Mouse (Mus musculus) heart, postnatal 25 days (tissue): ENCODE data around the gene Ctf1. TPM values are rescaled to one million over a fixed set of nuclear protein-coding genes. Genes with fewer than 3 reads are reported as not detected.
"Not testable (repeated sequence)": the region's sequence is repeated elsewhere in the genome, so short reads cannot be mapped to it uniquely, and the experiment has no call there.

Experiments
- DNase-seq: peaks from one replicate; pipeline ENCODE4 v3.0.0; 2022; ENCODE audit warnings: low spot score
- intact Hi-C: fragments of 180-260 bp; cut with DNase I; formaldehyde crosslinking; loops from one replicate; pipeline ENCODE4 v1.15.1; 2025
- total RNA-seq, 2 experiments: library from RNA; stranded (reverse); gene quantifications; 2 replicates each; pipeline ENCODE4 v1.2.3; 2021

Gene Ctf1
- total RNA-seq, 2 experiments from 2014 or later: 7.1 to 9.3 TPM

DNA sequence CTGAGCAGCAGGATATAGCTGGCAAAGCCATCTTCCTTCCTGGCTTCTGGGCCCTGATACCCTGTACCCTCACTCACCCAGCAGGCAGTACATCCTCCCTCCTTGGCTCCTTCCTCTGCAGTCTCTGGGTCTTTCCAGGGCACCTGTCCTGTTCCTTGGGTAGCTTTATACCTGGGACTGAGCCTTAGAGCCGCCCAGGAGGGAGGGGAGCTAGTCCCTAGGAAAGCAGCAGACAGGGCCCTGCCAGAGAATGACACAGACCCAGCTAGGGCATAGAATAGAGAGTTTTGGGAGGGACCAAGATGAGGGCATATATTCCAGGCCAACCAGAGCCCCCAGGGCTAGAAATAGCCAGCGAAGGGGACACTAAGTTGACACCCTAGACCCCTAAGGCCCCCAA is 13.0 kb downstream of the Ctf1 start:
- DNase-seq: no peak
- intact Hi-C loops: no loop called here

GRCm38 (mm10) chr7:127725924-127726323 is 13.4 kb downstream of the Ctf1 start:
- DNase-seq: no peak
- intact Hi-C loops: no loop called here

DNA sequence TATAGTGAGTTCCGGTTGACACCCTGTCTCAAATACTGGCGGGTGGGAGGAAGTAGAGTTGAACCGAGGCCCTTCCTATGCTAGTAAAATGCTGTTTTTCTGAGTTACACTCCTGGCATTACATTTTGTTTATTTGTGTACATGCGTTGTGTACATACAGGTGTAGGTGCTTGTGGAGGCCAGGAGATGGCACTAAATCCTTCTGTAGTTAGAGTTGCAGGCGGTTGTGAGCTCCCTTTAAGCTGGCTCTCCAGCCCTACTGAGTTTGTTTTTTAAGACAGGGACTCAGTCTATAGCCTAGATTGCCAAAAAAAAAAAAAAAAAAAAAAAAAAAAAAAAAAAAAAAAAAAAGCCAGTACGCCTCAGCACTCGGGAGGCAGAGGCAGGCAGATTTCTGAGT is 15.4 kb downstream of the Ctf1 start:
- DNase-seq: no peak
- intact Hi-C loops: no loop called here

DNA sequence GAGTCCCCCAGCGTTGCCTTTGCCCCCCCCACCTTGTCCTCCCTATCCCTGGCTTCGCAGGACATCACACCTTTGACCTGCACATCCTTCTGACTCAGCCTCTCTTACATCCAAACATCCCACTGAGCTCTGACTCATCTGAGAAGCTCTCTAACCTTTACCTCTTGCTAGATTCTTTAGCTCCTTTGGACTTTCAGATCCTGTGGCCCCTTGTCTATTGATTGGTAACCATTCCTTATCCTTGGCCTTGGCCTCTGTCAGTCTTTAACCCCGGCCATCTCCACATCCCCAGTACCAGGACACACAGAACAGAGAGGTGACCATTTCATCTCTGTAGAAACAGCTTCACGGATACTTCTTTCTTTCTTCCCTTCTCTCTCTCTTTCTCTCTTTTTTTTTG is 17.6 kb downstream of the Ctf1 start:
- DNase-seq: no peak
- intact Hi-C loops: no loop called here

GRCm38 (mm10) chr7:127732066-127732465 is 19.5 kb downstream of the Ctf1 start, which contains the start of gene Ctf2:
Gene Ctf2, minus strand, starts transcription at chr7:127732166.
- DNase-seq, intact Hi-C loops: not testable (repeated sequence)

- peak; percentile 38 for DNase-seq
Measured at GRCm38 (mm10) chr7:127744366-127745045, 32.0 kb downstream of the Ctf1 start, which contains the start of gene Fbxl19. Gene Fbxl19, plus strand, starts transcription at chr7:127744543.

DNA sequence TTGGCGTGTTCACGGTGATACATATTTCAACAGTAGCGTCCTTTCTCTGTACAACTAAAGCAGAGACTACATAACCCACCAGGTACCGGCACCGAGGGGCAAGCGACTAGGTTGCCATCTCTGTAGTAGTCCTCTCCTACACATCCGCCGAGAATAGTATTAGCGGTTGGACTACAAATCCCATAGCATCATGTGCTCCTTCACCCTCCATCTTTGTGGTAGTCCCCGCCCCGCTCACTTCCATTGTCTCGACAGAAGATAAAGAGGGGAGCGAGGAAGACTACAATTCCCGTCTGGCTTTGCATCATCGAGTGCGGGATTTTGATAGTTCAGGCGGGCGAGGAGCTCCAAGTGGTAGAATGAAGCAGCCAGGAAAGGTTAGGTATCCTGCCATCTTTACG is 32.7 kb downstream of the Ctf1 start:
- intact Hi-C loops: loop anchor here (5.0 kb wide), 1 partner anchor 33 kb away; the partner anchor contains the start of gene Ctf1
- peak; percentile 86 for DNase-seq

More at GRCm38 (mm10) chr7:127744366-127745045, 32.0 kb downstream of the Ctf1 start, which contains the start of gene Fbxl19:
- intact Hi-C loops: loop anchor here (5.0 kb wide), 2 partner anchors 32 to 67 kb away; partner anchors contain the start of gene Ctf1

GRCm38 (mm10) chr7:127745652-127746493 is 33.3 kb downstream of the Ctf1 start:
- intact Hi-C loops: loop anchor here (5.0 kb wide), 1 partner anchor 34 kb away; the partner anchor contains the start of gene Ctf1
- peak; percentile 97 for DNase-seq

DNA sequence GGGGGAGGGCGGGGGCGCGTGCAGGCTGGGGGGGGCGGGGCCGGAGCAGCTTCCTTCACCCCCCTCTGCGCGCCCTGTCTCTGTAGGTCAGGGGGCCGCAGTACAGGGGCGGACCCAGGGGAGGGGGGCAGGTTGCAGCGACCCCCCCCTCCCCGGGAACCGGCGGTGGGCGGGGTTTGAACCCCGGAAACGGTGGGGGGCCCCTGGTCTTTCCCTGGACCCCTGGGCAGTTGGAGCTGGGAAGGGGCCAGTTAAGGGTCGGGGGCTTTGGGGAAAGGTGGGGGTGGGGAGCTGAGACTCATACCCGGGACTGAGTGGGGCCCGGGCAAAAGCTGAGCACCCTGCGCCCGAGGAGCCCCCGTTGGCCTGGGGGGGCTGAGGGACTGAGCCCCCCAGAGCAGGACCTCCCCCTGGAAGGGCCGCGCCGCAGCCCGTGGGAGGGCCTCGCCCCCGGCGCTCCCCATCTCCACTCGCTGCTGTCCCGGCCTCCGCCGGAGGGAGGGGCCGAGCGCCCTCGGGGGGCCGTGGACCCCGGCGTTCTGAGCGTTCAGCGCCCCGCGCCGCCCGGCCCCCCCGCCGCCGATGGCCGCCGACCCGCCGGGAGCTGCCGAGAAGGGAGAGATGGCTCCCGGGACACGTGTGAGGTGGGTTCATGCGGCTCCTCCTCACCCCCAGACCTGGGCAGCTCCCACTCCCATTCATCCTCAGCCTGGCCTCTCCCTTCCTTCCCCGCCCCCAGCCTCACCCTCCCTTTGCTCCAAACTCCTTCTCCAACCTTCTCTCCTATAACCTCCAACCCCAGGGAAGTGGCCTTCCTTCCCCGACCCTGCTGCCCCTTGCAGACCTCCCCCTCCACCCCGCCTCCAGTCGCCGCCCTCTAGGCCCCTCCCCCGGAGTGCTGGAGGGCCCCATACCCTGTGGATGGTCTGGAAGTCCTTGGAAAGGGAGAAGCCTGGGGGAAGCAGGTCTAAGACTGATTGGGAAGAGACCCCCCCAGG is 34.3 kb downstream of the Ctf1 start:
- intact Hi-C loops: loop anchor here (5.0 kb wide), 1 partner anchor 34 kb away; the partner anchor contains the start of gene Ctf1
- DNase-seq: no peak

- intact Hi-C loops: loop anchor here (5.0 kb wide), 1 partner anchor 35 kb away; the partner anchor contains the start of gene Ctf1
- DNase-seq: no peak
Measured at GRCm38 (mm10) chr7:127747559-127748234, 35.2 kb downstream of the Ctf1 start.

DNA sequence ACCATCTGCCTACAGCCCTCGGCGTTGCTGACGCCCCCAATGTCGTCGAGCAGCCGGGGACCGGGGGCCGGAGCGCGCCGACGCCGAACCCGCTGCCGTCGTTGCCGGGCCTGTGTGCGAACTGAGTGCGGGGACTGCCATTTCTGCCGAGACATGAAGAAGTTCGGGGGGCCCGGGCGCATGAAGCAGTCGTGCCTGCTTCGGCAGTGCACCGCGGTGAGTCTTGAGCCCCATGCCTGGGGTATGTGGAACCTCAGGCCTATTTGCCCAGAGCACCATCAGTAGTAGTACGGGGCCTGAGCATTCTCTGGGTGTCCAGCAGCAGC is 35.7 kb downstream of the Ctf1 start:
- intact Hi-C loops: loop anchor here (5.0 kb wide), 1 partner anchor 36 kb away; the partner anchor contains the start of gene Ctf1
- DNase-seq: no peak

- intact Hi-C loops: no loop called here
- no peak for DNase-seq
Measured at GRCm38 (mm10) chr7:127750131-127751127, 37.9 kb downstream of the Ctf1 start.

DNA sequence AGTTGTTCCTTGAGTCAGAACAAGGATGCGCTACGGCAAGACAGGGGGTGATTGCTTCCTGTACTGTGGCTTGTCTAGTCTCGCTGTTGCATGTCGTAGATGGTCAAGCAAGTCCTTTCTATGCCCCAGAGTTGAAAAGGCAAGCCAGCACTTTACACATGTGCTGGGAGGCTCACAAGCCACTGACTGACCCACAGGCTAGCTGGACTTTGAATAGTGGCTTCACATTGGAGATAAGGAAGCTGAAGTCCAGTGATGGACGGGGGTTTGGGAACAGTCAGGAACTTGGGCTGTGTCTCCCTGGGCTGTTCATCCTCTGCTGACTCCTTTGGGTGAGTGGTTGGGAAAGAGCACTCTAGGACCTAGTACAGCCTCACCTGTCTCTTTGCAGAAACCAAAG is 39.1 kb downstream of the Ctf1 start:
- intact Hi-C loops: no loop called here
- no peak for DNase-seq

GRCm38 (mm10) chr7:127752069-127752468 is 39.5 kb downstream of the Ctf1 start:
- intact Hi-C loops: no loop called here
- DNase-seq: no peak

- DNase-seq: no peak
- intact Hi-C loops: no loop called here
Measured at GRCm38 (mm10) chr7:127753158-127753557, 40.6 kb downstream of the Ctf1 start.

- intact Hi-C loops: no loop called here
- no peak for DNase-seq
Measured at GRCm38 (mm10) chr7:127753741-127754140, 41.2 kb downstream of the Ctf1 start.

DNA sequence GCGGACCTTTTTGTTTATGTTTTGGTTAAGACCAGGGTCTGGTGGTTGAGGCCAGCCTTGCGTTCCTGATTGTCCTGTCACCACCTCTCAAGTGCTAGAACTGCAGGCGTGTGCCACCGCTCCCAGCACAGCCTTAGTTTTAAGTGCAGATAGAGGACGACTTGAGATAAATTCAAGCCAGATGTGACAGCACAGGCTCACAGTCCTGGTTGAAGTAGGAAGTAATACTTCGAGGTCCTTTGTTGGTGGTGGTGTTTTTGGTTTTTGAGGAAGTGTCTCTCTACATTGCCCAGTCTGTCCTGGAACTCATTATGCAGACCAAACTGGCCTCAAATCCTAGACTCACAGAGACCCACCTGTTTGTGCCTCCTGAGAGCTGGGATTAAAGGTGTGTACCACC is 47.2 kb downstream of the Ctf1 start:
- intact Hi-C loops: loop anchor here (2.0 kb wide), 1 partner anchor 85 kb away; no protein-coding TSS in a partner anchor
- DNase-seq: no peak

DNA sequence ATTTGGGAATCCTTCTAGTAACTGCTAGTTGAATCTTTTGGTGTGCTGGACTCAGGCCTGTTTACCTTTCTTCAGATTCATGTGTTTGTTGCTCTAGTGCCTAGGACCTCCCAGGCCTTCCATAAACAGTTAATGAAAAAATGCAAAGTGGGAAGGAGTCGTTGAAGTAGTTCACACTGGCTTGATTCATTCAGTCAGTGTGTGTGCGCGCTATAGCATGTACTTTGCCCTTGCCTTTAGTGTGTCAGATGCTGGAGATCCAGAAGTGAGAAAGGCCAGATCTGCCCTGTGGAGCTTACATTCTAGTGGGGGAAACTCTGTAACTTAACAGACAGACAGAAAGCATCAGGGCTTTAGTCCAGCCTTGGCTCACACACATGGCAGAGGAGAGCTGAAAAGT is 47.9 kb downstream of the Ctf1 start:
- DNase-seq: no peak
- intact Hi-C loops: loop anchor here (2.0 kb wide), 1 partner anchor 86 kb away; no protein-coding TSS in a partner anchor
